Mouse (Mus musculus): ENCODE measurements around the gene Uchl1. TPM values are rescaled to one million over a fixed set of nuclear protein-coding genes. Genes with fewer than 3 reads are reported as not detected.

Uchl1 gene
- polyA plus RNA-seq, 1 experiment from 2014 or later = 1,277 TPM

Other genes starting within 250 kb of the Uchl1 start
- gene Apbb2, start 57.3 kb upstream of the Uchl1 start, polyA plus RNA-seq (2015; fragmentation: Nextera tagmentation; extraction: Ambion mirVana) = 85.6 and 85.8 TPM in 2 replicates
- gene Limch1, start 69.7 kb downstream of the Uchl1 start, polyA plus RNA-seq (2015; fragmentation: Nextera tagmentation; extraction: Ambion mirVana) = 84.3 and 85.1 TPM in 2 replicates

Data from forebrain, embryonic 15.5 days (tissue).